Mouse (Mus musculus) adrenal gland, postnatal 4 days (tissue): Measurements from ENCODE around the gene Armc3. TPM values are rescaled to one million over a fixed set of nuclear protein-coding genes. Genes with fewer than 3 reads are reported as not detected.
"Not testable (repeated sequence)": the region's sequence is repeated elsewhere in the genome, so short reads cannot be mapped to it uniquely, and the experiment has no call there.

Experiments used
- DNase-seq, 2 experiments: peaks; one replicate each; pipeline ENCODE4 v3.0.0; 2021 to 2022; ENCODE audit warnings: low spot score in 2 of 2, mixed read lengths in 2 of 2
- total RNA-seq, 2 experiments: library from RNA; stranded (reverse); gene quantifications; 2 replicates each; pipeline ENCODE4 v1.2.3; 2021

Armc3 gene
- total RNA-seq, 2 experiments from 2014 or later, result 0.14 to 0.22 TPM

DNA sequence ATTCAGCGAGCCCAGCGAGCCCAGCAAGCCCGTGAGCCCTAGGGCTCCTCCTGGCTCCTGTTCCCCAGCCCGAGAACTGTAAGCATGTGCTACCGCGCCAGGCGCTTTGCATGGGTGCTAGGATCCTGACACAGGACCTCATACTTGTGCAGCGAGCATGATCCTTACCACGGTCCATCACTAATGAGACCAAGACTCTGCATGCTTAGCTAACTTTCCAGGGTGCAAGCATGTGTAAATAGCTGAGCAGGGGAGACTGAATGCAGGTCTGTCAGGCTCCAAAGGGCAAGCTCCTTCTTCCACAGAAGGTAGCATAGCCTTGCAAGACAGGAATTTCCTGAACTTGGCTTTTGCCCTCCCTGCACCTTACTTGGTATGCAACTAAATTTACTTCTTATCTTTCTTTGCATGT is 71.6 kb downstream of the Armc3 start:
- DNase-seq, result no peak

DNA sequence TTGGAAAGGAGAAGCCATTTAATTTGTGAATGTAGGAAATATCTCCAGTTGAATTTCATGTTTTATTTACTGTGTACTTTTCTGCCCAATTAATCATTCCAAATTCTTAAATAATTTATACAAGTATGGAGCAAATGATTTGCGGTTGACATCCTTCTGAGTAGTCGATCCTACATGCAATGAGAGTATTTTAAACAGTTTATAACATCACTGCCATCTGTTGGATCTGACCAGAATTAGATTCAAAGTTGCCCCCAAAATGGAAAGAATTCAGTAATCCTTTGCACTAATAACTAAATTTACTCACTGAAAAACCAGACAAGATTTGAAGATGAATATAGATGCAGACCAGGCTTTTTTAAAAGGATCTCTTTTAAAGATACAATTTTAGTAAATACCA is 75.5 kb downstream of the Armc3 start:
- no peak for DNase-seq

DNA sequence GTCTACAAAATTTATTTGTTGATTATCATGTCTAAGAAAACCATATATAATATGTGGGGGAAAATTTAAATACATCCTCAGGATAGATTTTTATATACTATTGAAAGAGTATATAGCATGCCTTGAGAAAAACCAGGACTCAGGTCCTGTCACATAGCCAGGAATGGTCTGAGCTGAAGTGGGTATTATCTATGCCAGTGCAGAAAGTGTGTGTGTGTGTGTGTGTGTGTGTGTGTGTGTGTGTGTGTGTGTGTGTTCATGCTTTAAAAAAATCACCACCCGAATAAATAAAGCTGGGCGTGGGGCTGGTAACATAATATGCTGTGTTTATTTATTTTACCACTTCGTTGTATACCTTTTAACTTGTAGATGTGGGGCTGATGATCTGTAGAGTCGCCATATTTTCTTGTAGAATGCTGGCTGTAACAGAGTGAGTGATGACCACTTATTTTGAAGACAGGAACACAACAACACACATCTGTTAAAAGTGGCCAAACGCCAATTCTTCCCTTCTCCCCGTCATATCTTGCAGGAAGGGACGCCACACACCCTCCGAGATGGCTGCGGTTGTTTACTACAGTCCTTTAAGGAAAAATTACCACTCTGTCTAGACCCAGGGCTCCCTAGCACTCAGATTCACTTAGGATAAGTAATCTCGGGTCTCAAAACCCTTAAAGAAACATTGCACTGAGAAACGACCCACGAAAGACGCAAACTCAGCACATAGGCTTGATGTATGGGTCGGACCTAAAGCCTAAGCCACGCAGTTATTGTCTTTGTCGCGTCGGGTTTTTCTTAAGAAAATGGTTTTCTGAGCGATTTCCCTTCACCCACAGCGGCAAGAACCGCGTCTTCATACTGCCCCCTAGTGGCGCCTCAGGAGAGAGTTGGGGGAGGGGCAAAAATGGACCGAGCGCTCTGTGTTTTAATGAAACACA is 76.8 kb downstream of the Armc3 start:
- peak; percentile 52 to 58 for DNase-seq

DNA sequence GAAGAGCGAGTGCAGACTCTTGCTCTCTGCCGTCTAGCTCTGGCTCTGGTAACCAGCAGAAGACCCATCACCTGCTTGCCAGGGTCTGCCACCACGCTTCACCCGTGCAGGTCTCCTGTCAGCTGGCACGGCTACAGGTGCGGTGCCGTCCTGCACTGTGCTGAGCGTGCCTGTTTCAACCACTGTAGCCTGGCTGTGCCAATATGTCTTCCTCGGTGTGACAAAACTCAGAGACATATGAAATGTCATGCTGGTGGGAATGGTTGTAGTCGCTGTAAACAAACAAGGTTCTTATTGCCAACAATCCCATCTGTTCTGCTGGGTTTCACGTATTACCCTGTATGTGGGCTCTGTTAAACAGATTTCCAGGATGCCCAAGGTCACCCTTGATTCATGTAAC is 81.2 kb downstream of the Armc3 start:
- DNase-seq, result no peak

DNA sequence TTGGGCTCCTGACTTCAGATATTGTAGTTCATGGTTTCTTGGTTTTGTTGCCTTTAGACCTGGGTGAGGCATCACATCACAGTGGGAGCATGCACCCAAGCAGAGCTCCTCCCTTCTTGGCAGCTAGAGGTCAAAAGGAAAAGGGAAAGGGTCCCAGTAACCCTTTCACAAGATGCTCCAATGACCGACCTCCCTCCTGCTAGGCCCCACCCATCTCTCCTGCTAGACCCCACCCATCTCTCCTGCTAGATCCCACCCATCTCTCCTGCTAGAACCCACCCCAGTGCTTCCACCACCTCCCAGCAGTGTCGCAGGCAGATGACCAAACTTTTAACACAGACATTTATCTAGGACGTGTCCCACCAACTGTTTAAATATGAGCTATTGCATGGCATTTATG is 93.3 kb downstream of the Armc3 start:
- no peak for DNase-seq

DNA sequence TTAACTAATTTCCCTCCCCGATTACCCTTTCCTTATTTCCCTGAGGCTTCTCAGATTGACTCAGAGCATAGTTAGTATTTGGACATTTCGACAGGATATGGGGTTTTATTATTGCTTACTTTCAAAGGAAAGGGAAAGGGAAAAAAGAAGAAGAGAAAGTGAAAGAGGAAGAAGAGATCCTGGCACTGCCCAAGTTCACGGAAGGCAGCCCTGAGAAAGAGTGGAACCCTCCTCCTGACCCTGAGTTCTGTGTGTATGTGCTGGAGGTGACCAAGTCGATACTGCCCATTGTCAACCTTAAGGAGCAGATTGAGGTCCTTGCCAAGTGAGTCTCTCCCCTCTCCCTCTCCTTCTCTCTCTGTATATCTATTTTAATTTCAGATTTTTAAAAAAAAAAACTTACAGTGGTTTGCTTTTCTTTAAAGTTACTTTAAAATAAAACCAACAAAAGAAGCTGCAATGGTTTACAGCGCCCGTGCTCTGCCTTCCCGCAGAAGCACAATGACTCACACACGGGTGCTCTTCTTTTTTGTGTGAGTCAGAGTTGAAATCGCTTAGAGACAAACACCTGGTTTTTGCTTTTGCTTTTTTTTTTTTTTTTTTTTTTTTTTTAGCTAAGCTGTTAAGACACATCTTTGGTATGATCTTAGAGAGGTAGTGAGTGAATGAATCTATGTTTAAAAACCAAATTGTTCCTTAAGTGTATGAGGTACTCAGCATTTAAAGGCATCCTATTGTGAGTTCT is 101.4 kb downstream of the Armc3 start:
- DNase-seq, result no peak

DNA sequence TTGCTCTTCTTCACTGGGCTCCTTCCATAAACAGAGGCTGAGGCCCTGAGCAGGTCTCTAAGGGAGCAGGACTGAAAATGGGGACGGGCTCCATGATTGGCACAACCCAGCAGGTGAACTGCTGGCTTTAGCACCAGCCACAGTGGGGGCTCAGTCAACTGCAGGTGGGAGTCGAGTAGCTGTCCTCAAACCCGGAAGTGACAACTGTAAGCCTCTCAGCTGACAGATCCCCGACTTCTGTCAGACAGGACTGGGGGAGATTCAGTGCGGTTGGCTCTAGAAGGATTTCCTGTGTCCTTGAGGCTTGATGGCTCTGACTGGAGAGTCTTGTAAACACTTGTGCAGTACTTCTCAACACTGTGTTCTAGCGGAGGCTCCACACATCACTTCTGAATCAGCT is 102.1 kb downstream of the Armc3 start:
- no peak for DNase-seq

DNA sequence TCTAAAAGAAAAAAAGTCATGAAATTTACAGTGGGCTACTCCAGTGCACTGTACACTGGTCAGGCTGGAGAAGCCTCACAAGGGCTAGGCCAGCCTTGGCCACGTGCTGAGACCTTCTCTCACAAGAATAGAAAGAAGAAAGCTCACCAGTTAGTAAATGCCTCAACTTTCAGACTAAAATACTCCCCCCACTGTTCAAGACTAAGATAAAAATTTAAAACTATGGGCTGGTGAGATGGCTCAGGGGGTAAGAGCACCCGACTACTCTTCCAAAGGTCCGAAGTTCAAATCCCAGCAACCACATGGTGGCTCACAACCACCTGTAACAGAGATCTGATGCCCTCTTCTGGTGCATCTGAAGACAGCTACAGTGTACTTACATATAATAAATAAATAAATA is 104.0 kb downstream of the Armc3 start:
- DNase-seq, result not testable (repeated sequence)

DNA sequence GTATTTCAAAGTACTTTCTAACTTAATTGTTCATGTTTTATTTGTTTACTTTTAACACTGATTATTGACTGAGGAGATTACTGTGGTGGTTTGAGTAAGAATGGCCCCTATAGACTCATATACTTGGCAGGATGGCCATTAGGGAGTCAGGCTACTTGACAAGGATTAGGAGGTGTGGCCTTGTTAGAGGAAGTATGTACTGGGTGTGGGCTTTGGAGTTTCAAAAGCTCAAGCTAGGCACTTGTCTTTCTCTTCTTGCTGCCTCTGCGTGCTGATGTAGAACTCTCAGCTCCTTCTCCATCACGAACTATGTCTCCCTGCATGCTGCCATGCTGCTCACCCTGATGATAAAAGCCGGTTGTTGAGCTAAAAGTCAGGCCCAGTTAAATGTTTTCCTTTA is 111.4 kb downstream of the Armc3 start:
- no peak for DNase-seq

DNA sequence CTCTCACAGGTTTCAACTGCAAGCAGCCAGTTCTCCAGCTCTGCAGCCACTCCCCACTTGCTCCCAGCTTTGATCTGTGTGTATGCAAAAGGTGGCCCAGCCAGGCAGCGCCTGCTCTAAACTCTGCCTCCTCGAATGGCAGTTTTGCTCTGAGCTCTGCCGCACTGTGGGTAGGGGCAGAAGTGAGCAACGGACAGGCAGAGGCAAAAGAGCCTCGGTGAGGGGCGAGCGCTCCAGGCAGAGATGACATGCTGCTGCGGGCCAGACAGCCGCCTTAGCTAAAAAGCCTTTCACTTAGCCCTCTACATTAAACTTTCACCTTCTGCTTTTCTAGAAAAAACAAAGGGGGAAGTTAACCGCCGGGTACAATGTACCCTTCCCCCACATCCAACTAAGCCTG is 117.0 kb downstream of the Armc3 start:
- DNase-seq, result no peak

DNA sequence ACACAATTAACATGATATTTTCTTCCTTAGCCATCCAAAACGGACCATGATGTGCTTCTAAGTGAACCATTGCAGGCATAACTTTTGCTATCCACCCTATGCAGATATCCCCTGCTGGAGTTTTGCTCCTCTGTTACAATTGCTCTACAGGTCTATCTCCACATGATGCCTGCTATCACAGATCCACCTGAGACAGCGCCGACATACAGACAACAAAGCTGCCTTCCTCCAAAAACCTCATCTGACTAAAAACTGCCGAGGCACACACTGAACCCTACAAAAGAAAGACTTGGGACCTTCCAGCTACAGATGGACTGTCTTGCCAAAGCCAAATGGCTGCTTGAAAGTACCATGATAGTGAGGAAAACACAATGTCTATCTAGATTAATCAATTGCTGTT is 117.6 kb downstream of the Armc3 start:
- no peak for DNase-seq

DNA sequence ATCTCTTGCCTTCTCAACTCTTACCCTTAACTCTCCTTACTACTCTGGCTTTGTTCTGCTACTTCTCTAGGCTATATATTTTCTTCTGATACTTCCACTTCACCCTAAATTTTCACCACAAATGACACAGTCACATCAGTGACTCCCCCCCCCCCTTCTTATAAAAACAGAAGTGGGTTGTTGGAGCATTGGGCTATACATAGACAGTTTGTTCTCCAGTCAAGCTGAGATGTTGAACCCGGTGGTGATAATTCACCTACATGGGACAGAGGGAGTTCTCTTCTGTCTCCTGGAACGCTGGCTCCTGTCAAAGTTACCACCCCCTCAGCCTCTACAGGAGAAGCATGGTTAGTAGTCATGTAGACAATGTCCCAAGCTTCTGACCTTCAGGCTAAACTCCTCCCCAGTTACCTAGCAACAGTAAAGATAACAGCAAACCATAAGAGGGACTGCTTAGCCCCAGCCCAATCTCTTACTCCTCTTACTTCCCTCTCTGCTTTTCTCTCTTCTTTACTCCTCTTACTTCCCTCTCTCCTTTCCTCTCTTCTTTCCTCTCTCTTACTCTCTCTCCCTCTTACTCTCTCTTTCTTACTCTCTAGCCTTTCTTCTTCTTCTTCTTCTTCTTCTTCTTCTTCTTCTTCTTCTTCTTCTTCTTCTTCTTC is 118.2 kb downstream of the Armc3 start:
- DNase-seq, result not testable (repeated sequence)

DNA sequence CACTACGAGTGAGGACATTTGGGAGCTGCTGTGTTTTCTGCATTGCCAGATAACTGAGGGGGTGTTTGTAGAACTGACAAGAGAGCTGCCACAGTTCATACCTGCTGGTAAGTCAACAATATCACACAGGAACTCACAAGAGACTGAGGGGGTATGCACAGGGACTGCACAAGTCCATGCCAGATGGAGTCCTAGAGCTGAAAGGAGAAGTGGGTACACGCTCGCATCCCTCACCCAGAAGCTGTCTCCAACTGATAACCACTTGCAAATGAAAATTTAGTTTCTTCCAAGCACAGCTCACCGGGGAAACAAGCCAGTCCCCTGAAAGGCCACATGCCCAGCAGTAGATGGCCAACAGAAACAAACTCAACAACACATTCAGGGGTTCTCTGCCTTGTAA is 119.4 kb downstream of the Armc3 start:
- DNase-seq, result no peak

DNA sequence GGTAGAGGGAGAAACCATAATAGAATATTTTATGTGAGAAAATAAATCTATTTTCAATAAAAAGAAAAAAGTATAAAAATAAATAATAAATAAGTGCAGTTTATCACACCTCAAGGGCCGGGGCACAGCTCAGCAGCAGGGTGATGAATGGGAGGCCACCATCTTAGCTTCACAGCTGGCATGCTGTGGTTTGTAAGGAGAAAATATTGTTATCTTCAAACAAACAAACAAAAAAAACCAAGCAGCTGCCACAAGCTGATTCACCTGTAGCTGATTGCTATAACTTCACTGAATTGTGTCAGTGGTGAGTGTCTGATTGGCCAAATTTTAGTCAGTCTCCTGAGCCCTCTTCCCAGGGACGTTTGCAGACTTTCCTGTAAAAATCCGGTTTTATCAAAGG is 120.2 kb downstream of the Armc3 start:
- no peak for DNase-seq

DNA sequence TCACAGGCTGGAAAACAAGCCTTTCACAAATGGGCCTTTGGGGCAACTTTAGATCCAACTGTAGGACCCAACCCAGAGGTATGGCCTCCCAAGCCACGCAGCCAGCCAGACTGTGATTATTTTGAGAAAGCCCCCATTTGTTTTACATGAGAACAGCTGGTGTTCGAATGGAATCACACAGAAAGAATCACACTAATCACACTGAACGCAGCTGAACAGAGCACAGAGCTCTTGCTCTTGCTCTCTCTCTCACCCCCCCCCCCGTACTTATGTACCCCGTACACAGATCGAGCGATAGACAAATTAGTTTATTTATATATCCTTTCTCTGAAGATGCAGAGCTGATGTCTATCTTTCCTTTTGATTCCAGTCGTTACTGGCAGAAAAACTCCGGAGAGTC is 123.3 kb downstream of the Armc3 start:
- DNase-seq, result no peak

DNA sequence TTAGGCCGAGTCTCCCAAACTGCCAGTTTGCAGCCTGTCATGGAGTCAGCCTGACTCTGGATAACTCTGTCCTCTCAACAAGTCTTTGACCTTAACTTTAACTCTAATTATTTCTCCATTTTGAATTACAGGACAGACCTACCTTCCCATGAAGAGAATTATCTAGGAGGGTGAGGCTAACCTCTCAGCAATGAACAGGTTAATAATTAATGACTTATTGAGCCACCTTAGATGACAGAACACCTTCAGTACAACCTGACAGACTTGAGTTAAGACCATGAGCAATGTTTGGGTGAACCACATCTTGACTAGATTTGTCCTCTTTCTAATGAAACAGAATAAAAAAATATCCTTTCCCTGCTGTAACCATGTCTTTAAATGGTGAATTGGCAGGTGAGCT is 127.3 kb downstream of the Armc3 start:
- no peak for DNase-seq

DNA sequence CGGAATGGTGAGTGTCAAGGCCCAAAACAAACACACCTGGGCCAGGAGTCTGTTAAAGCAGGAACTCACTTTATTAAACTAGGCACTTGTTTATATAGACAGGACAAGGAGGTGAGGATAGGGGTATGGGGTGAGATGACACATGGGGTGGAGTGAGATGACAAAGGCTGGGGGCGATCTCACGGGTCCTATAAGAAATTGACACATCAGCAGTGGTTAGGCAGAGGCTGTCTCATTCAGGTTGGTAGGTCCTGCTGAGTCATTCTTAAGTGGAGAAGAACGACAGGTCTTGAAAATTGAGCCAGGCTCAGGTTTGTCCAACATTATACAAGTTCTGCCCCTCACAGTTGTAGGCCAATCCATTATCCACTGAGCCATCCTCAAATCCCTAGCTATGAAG is 128.7 kb downstream of the Armc3 start:
- DNase-seq, result no peak

DNA sequence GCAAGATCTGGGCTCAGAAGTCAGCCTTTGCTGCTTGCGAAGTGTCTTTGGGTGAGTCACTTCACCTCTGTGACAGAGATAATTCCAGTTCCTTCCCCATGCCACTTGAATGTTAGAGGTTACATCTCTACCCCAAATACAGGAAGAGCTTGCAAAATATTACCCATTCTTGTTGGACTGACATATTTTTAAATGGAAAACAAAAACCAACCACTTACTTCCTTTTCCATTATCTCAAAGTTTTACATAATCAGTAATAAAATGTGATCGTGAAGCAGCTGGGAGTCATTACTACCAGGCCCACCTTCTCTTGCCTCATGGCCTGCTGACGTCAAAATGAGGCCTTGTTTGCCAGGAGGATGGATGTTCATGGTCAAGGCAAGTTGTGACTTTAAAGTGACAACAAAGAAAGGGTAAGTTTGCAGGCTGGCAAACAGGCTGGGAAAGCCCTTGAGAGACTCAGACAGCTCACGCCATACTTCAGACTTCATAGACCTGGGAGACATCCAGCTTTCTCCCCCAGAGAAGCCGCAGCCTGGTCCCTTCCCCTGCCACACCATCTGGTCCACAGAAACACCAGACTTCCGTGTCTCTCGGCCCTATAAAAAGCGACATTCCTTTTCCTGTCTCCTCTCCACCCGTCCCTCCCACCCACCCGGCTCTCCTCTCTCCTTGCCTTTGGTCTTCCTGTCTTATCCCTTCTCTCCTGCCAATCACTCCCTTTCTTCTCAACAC is 145.0 kb downstream of the Armc3 start:
- no peak for DNase-seq

DNA sequence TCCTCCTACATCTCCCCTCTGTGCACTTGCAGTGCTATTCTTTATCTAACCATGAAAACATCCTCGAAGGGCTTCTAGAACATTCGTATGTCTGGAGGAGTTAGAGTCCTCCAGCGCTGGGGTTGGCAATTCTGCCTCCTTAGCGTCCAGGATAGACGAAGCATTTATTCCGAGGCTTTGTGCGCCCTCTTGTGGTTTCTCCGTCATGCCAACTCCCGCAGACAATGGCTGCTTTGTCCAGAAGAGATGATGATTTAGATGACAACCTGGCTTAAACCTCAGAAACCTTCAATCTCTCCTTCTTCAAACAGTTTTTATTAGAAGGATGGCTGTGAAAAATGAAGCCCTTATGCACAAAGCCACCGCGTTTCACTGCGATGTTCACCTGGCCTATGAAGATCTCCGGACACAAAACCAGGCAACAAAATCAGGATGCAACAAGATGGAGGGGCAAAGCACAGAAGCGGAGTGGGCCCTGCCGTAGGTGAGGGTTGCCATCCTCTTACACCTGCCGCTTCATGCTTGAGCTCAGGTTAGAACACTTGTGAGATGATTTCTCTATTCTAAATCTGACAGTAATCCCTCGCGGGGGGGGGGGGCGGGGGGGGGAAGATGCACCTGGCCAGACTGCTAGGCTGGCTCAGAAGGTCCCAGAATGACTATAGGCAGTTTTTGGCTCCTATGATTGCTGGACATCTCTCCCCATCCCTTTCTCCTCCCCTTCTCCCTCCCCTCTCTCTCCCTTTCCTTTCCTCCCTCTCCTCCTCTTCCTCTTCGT is 145.7 kb downstream of the Armc3 start:
- DNase-seq, result peak; percentile 48 to 64

DNA sequence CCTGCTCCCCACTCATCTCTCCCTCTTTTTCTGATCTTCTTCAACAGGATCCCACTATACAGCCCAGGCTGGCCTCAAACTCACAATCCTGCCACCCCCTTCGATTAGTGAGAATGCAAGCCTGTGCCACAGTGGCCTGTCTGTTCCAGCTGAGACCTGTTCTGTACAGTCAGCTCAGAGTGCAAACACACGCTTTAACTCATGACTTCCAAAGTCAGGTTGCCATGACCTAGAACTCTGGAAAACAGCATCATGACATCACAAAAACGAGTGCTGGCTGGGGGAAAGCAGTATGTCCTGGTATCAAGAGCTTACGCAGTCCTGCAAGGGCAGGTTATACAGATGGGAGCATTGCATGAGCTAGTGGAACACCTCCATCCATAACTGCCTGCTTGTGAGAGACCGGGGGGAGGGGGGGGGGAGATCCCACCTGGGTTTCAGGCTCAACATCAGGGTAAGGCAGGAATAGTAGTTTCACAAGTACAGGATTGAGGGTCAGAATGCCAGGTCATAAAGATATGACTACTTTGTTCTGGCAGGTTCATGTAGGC is 146.4 kb downstream of the Armc3 start:
- DNase-seq, result no peak
